Mouse (Mus musculus) c-Kit-negative CD71-positive TER-119-positive erythroid progenitor cells, embryonic 14.5 days (primary cell): Measurements from ENCODE around the gene Fam181a.

Experiments used
- DNase-seq: peaks from one replicate; pipeline ENCODE4 v3.0.0-alpha.2; 2013; ENCODE audit warnings: low read depth, low spot score

Gene Fam181a

DNA sequence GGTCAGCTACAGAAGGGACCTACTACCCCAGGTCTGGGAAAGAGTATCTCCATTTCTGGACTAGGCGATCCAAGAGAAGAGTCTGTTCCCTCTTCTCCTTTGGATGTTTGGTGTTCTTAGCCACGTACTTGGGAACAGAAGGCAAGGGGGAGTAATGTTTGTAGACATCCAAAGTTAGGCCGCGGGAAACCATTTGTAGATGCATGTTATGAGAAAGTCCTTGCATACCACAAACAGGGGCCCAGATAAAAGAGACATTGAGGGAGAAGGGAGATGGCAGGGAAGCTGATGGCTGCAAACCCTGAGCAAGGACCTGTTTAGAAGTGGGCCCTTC lies 45.6 kb downstream of the Fam181a start:
- no peak for DNase-seq

- no peak for DNase-seq
Observed at GRCm38 (mm10) chr12:103358216-103358615, 47.4 kb downstream of the Fam181a start.

GRCm38 (mm10) chr12:103358951-103359801 lies 48.4 kb downstream of the Fam181a start:
- DNase-seq, result no peak

DNA sequence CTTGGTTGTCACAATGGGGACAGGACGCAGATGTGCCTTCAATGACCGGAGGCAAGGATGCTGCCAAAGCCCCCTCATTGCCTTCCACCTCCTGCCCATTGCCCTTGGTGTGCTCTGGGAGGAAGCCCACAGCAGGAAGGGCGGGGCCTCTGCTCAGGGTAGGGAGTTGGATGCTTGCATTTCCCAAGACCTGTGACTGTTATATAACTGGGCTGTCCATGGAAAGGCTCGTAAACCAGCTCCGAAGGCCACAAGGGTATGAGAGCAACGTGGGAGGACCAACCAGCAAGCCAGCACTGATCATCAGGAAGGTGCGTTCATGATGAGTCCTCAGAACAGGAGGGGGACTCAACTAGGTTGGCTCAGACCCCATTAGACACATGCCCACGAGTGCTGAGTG lies 50.0 kb downstream of the Fam181a start:
- DNase-seq, result no peak

DNA sequence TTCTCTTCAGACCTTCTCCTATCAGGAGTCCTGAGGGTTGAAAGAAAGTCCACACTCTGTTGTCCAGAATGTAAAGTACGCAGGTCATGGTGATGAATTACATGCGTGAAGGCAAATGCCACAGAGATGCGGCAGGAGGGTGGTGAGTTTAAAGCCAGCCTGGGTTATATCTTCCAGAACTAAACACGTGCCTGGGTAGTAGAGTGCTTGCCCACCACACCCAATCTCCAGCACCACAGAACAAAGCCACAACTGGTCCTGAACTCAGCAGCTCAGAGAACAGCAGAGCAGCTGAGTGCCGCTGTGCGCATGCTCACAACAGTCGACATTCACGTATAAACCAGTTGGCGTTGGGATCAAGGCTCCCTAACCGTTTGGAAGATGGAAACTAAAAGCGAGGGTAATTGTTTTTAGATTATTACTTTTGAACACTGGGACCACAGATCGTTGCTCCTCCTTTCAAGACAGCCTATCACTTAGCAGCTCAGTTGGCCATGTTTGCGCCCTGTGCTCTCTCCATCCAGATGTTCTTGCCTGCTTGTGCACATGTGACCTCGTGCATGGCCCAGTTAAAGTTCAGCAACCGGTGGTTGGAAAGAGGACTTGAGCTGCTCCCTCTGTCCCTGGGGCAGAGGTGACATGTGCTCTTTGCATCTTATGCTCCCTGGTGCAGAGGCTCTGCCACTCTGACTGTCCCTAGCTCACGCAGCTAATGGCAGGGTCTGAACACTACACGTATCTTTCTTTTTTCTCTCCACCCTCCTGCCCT lies 50.9 kb downstream of the Fam181a start:
- DNase-seq, result no peak

- no peak for DNase-seq
Observed at GRCm38 (mm10) chr12:103362336-103362735, 51.6 kb downstream of the Fam181a start.
